Mouse (Mus musculus): ENCODE data around the gene 6030468B19Rik. TPM values are rescaled to one million over a fixed set of nuclear protein-coding genes. Genes with fewer than 3 reads are reported as not detected.

Gene 6030468B19Rik
- polyA plus RNA-seq, 1 experiment, result 0.07 TPM

DNA sequence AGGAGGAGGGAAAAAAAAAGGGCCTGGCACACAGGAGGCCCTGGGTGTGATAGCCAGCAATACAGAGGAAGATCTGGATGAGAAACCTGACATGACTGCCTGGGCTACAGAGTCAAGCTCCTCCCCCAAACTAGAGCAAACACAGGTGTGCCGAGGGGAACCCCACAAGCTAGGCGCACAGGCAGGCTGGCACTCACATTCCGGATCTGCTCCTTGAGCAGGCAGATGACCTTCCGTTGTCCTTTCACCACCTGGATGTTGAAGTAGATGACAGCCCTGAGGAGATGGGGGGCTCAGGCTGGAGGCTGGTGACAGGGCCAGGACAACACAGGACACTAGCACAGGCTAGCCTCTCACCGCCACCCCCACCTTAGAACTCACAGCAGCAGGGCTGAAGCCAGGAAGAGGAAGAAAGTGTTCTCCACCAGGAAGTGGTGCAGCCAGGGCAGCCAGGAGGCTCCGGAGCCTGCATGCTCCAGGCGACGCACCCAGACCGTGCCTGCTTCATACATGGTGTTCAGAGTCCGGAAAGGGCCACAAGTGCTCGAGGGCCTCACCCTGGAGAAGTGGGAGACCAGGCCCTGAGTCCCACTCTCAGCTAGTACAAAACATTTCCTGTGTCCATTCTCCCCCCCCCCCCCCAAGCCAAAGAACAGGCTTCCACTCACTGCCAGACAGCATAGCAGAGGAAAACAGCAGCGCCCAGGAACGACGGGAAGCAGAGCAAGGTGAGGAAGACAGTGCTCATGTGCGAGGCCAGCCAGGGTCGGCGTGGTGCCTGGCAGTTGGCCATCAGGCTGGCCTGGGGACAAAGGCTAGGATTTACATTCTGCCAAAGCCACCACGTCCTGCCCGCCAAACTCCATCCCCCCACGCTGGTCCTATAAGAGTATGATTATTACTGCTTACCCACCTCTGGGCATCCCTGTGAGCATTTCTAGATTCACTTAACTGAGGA is 28.5 kb upstream of the 6030468B19Rik start:
- peak; percentile 52 for DNase-seq (ENCODE audit: low read depth)

GRCm38 (mm10) chr11:117769683-117770047 is 27.8 kb upstream of the 6030468B19Rik start:
- TF ChIP-seq CTCF (IDR thresholded peaks at IDR 0.05; ENCODE audit: borderline replicate concordance, extremely low read depth, insufficient read depth, insufficient read length), result no peak
- TF ChIP-seq POLR2A (IDR thresholded peaks at IDR 0.05; ENCODE audit: borderline replicate concordance, extremely low read depth, insufficient read depth, insufficient read length, poor library complexity, severe bottlenecking), result no peak
- DNase-seq (ENCODE audit: low read depth), result peak; percentile 59

More for the DNA sequence above, 28.5 kb upstream of the 6030468B19Rik start:
- TF ChIP-seq POLR2A (IDR thresholded peaks at IDR 0.05; ENCODE audit: borderline replicate concordance, extremely low read depth, insufficient read depth, insufficient read length, poor library complexity, severe bottlenecking) (no peak), CTCF (IDR thresholded peaks at IDR 0.05; ENCODE audit: borderline replicate concordance, extremely low read depth, insufficient read depth, insufficient read length) (no peak)

GRCm38 (mm10) chr11:117770407-117770806 is 27.1 kb upstream of the 6030468B19Rik start:
- TF ChIP-seq CTCF (IDR thresholded peaks at IDR 0.05; ENCODE audit: borderline replicate concordance, extremely low read depth, insufficient read depth, insufficient read length) (no peak), POLR2A (IDR thresholded peaks at IDR 0.05; ENCODE audit: borderline replicate concordance, extremely low read depth, insufficient read depth, insufficient read length, poor library complexity, severe bottlenecking) (no peak)
- no peak for DNase-seq (ENCODE audit: low read depth)

- TF ChIP-seq POLR2A (IDR thresholded peaks at IDR 0.05; ENCODE audit: borderline replicate concordance, extremely low read depth, insufficient read depth, insufficient read length, poor library complexity, severe bottlenecking) (no peak), CTCF (IDR thresholded peaks at IDR 0.05; ENCODE audit: borderline replicate concordance, extremely low read depth, insufficient read depth, insufficient read length) (no peak)
- DNase-seq (ENCODE audit: low read depth), result no peak
Measured at GRCm38 (mm10) chr11:117772352-117772751, 25.1 kb upstream of the 6030468B19Rik start.

DNA sequence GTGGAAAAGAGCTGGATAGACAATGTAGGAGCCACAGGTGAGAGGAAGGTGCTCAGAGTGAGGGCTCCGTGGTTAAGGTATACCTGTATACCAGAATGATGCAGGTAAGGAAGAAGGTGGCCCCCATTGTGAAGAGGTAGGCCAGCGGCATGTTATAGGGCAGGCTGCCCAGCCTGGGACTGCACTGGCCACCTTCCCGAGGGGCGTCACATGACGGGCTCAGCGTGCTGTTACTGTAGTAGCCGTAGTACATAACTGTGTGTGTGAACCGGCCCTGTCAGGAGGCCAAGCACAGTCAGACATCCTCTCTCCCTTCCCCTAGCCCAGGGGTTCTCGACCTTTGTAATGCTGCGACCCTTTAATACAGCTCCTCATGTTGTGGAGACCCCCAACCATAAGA is 22.5 kb upstream of the 6030468B19Rik start:
- DNase-seq (ENCODE audit: low read depth), result no peak
- TF ChIP-seq POLR2A (IDR thresholded peaks at IDR 0.05; ENCODE audit: borderline replicate concordance, extremely low read depth, insufficient read depth, insufficient read length, poor library complexity, severe bottlenecking) (no peak), CTCF (IDR thresholded peaks at IDR 0.05; ENCODE audit: borderline replicate concordance, extremely low read depth, insufficient read depth, insufficient read length) (no peak)

DNA sequence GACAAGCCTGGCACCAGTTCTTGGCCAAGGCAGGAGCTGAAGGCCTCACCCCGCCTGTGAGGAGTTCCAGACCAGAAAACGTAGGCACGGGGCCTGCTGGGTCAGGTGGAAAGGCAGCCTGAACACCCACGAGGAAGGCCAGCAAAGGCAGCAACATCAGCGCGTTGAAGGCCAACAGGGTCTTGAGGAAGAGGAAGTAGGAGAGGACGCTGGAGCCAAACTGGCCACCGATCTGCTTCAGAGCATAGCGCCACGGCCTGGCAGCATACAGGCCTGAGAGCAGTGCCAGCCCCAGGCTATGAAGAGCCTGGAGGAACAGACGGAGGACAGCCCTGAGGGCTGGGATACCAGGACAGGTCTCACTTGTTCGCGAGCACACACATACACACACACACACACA is 21.9 kb upstream of the 6030468B19Rik start:
- TF ChIP-seq POLR2A (IDR thresholded peaks at IDR 0.05; ENCODE audit: borderline replicate concordance, extremely low read depth, insufficient read depth, insufficient read length, poor library complexity, severe bottlenecking) (no peak), CTCF (IDR thresholded peaks at IDR 0.05; ENCODE audit: borderline replicate concordance, extremely low read depth, insufficient read depth, insufficient read length) (no peak)
- no peak for DNase-seq (ENCODE audit: low read depth)

DNA sequence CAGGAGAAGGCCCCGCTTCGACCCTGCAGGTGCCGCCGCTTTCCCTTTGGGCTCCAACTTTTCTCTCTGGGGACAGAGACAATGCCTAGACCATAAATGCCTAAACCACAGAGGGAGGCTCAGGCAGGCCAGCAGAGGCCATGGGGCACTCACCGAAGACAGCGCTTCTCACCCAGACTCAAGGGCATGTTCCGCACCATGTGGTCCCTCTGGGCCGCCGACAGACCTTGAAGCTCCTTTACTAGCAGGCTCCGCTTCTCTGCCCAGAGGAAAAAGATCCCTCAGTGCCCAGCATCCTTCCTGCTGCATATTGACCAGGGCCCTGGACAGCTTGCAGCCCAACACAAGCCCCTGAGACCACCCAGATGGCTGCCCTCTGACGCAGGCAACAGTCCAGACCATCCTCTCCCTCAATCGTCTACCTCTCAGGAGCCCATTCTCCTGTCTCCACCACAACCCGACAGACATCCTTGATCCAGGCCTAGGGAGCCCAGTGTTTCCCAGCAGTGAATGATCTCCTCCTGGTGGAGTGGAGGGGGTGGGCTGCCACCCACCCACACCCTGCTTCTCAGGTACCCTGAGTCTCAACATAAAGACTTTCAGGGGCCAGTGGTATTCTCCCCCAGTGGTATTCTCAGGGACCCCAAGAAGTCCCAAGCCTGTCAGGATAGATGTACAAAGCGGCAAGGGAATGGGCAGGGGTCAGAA is 21.2 kb upstream of the 6030468B19Rik start:
- TF ChIP-seq CTCF (IDR thresholded peaks at IDR 0.05; ENCODE audit: borderline replicate concordance, extremely low read depth, insufficient read depth, insufficient read length), result no peak
- TF ChIP-seq POLR2A (IDR thresholded peaks at IDR 0.05; ENCODE audit: borderline replicate concordance, extremely low read depth, insufficient read depth, insufficient read length, poor library complexity, severe bottlenecking), result no peak
- DNase-seq (ENCODE audit: low read depth), result no peak

GRCm38 (mm10) chr11:117777111-117777510 is 20.3 kb upstream of the 6030468B19Rik start:
- no peak for DNase-seq (ENCODE audit: low read depth)
- TF ChIP-seq POLR2A (IDR thresholded peaks at IDR 0.05; ENCODE audit: borderline replicate concordance, extremely low read depth, insufficient read depth, insufficient read length, poor library complexity, severe bottlenecking) (no peak), CTCF (IDR thresholded peaks at IDR 0.05; ENCODE audit: borderline replicate concordance, extremely low read depth, insufficient read depth, insufficient read length) (no peak)

- no peak for DNase-seq (ENCODE audit: low read depth)
- TF ChIP-seq CTCF (IDR thresholded peaks at IDR 0.05; ENCODE audit: borderline replicate concordance, extremely low read depth, insufficient read depth, insufficient read length) (no peak), POLR2A (IDR thresholded peaks at IDR 0.05; ENCODE audit: borderline replicate concordance, extremely low read depth, insufficient read depth, insufficient read length, poor library complexity, severe bottlenecking) (no peak)
Measured at GRCm38 (mm10) chr11:117778031-117778430, 19.4 kb upstream of the 6030468B19Rik start.

- no peak for DNase-seq (ENCODE audit: low read depth)
- TF ChIP-seq POLR2A (IDR thresholded peaks at IDR 0.05; ENCODE audit: borderline replicate concordance, extremely low read depth, insufficient read depth, insufficient read length, poor library complexity, severe bottlenecking) (no peak), CTCF (IDR thresholded peaks at IDR 0.05; ENCODE audit: borderline replicate concordance, extremely low read depth, insufficient read depth, insufficient read length) (no peak)
Measured at GRCm38 (mm10) chr11:117778851-117779433, 18.5 kb upstream of the 6030468B19Rik start.

Measured in brain, embryonic 14.5 days (tissue).